In the genomic region with DNA sequence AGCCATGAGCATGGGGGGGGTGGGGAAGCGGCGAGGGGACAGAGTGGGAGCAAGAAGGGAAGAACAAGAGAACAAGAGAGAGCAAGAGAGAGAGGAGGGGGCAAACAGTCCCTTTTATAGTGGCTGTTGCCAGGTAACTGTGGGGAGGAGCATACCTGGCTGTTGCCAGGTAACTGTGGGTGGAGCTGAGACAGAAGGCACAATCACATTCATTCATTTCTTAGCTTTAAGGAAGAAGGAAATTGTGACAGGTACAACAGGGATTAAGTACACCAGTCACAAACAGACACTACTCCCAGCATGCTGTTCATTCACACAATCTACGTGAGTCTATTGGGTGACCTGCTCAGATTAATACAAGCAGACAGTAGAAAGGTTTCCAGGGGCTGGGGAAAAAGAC, we compare ENCODE assay signal across 19 mouse cellular contexts.
DNase-seq lines count a peak whose midpoint lies in the region; ATAC-seq lines count a peak whose summit lies in the region.
"Had no signal": no experiment of that assay in that cellular context is flagged by ENCODE, and none has a peak within 500 bp of the region (broad histone marks: within the 10 kb centered on the region; RNA-seq: fewer than 3 reads in every experiment).

No protein-coding gene starts in this region.

- peak; percentile 11; the same call in 1 of the 2 replicates for ATAC-seq in embryonic facial prominence, embryonic 14.5 days (ENCODE audit: low read depth)
- ATAC-seq in lung, embryonic 16.5 days (ENCODE audit: low read depth): peak; percentile 49; the same call in 1 of the 2 replicates
- peak; percentile 23; the same call in 1 of the 2 replicates for ATAC-seq in stomach, embryonic 16.5 days (ENCODE audit: insufficient read depth, low FRiP score)
- ATAC-seq: CD4-positive, CD25-positive, alpha-beta regulatory T cell, adult 4 months had no signal

- peaks cover 16% of the 10 kb centered on the region for H3K4me1 ChIP-seq in embryonic facial prominence, embryonic 14.5 days (ENCODE audit: control insufficient read depth, insufficient read depth, low read length)
- H3K4me1 ChIP-seq in embryonic facial prominence, embryonic 10.5 days: peaks cover 56% of the 10 kb centered on the region
- H3K4me1 ChIP-seq in lung, embryonic 16.5 days (replicated peaks; ENCODE audit: control insufficient read depth, insufficient read depth, low read length): no peaks in the 10 kb centered on the region
- peaks cover 80% of the 10 kb centered on the region for H3K4me1 ChIP-seq in midbrain, embryonic 10.5 days
- no peaks in the 10 kb centered on the region; the same call in 1 of the 2 replicates for H3K4me1 ChIP-seq in stomach, embryonic 16.5 days (ENCODE audit: control insufficient read depth, insufficient read depth, low read length)

- WGBS in embryonic facial prominence, embryonic 14.5 days: 67% methylated on average over 3 of the region's 3 CpGs
- WGBS in embryonic facial prominence, embryonic 10.5 days: 55% methylated on average over 3 of the region's 3 CpGs
- WGBS in lung, embryonic 16.5 days: 68% methylated on average over 3 of the region's 3 CpGs
- 27% methylated on average over 3 of the region's 3 CpGs for WGBS in midbrain, embryonic 10.5 days
- WGBS in stomach, embryonic 16.5 days: 79% methylated on average over 3 of the region's 3 CpGs

- DNase-seq in embryonic facial prominence, embryonic 14.5 days (ENCODE audit: low spot score): no peak
- no peak for DNase-seq in embryonic facial prominence, embryonic 10.5 days (ENCODE audit: low spot score)
- no peak for DNase-seq in lung, adult 18-20 months
- no peak for DNase-seq in midbrain, embryonic 10.5 days (ENCODE audit: low spot score)
- no peak for DNase-seq in heart, adult 9 months (ENCODE audit: low spot score in 2 of 2)
- DNase-seq in thymus, postnatal 14 days: no peak
- DNase-seq: heart, postnatal 14 days; left cerebral cortex, postnatal 4 days; right cerebral cortex, adult 18-20 months; spleen, adult 18-20 months; thymus, postnatal 36 days had no signal

- no peak overlapping the region for H3K4me2 ChIP-seq in embryonic facial prominence, embryonic 14.5 days (ENCODE audit: low read depth, low read length)
- no peak overlapping the region for H3K4me2 ChIP-seq in lung, embryonic 16.5 days (ENCODE audit: low read depth, low read length)
- H3K4me2 ChIP-seq in stomach, embryonic 16.5 days (ENCODE audit: low read depth, low read length): no peak overlapping the region
- H3K4me2 ChIP-seq: stomach, embryonic 15.5 days had no signal

- H3K9me3 ChIP-seq in embryonic facial prominence, embryonic 14.5 days (ENCODE audit: control insufficient read depth, low read length): no peaks in the 10 kb centered on the region
- H3K9me3 ChIP-seq in embryonic facial prominence, embryonic 10.5 days: no peaks in the 10 kb centered on the region
- H3K9me3 ChIP-seq in lung, embryonic 16.5 days (ENCODE audit: control insufficient read depth, low read length): no peaks in the 10 kb centered on the region
- no peaks in the 10 kb centered on the region for H3K9me3 ChIP-seq in midbrain, embryonic 10.5 days (replicated peaks)
- H3K9me3 ChIP-seq in stomach, embryonic 16.5 days (replicated peaks; ENCODE audit: control insufficient read depth, low read length): no peaks in the 10 kb centered on the region
- H3K9me3 ChIP-seq: heart, embryonic 10.5 days; stomach, embryonic 15.5 days had no signal

- no peak overlapping the region for H3K9ac ChIP-seq in embryonic facial prominence, embryonic 14.5 days (ENCODE audit: low read depth, low read length)
- no peak overlapping the region for H3K9ac ChIP-seq in lung, embryonic 16.5 days (ENCODE audit: low read length)
- H3K9ac ChIP-seq in stomach, embryonic 16.5 days (ENCODE audit: low read length): no peak overlapping the region
- H3K9ac ChIP-seq: stomach, embryonic 15.5 days had no signal

- no peak overlapping the region for H3K27ac ChIP-seq in embryonic facial prominence, embryonic 14.5 days (replicated peaks; ENCODE audit: low read depth, low read length)
- H3K27ac ChIP-seq in embryonic facial prominence, embryonic 10.5 days (replicated peaks): no peak overlapping the region
- H3K27ac ChIP-seq in lung, embryonic 16.5 days (ENCODE audit: low read length): no peak overlapping the region
- H3K27ac ChIP-seq in midbrain, embryonic 10.5 days (replicated peaks): peak overlapping the region; percentile 95
- H3K27ac ChIP-seq in stomach, embryonic 16.5 days (ENCODE audit: low read length): no peak overlapping the region
- H3K27ac ChIP-seq: kidney, postnatal 0 days; stomach, embryonic 15.5 days had no signal

- no peak overlapping the region for H3K4me3 ChIP-seq in embryonic facial prominence, embryonic 14.5 days (ENCODE audit: low read depth, low read length)
- H3K4me3 ChIP-seq in embryonic facial prominence, embryonic 10.5 days: no peak overlapping the region
- no peak overlapping the region for H3K4me3 ChIP-seq in lung, embryonic 16.5 days (ENCODE audit: low read length)
- no peak overlapping the region for H3K4me3 ChIP-seq in midbrain, embryonic 10.5 days
- H3K4me3 ChIP-seq in stomach, embryonic 16.5 days (replicated peaks; ENCODE audit: low read length): no peak overlapping the region
- H3K4me3 ChIP-seq: heart, embryonic 10.5 days; myocyte; stomach, embryonic 15.5 days had no signal

- no peaks in the 10 kb centered on the region for H3K36me3 ChIP-seq in embryonic facial prominence, embryonic 14.5 days (ENCODE audit: control insufficient read depth, insufficient read depth, low read length)
- no peaks in the 10 kb centered on the region for H3K36me3 ChIP-seq in embryonic facial prominence, embryonic 10.5 days (replicated peaks)
- no peaks in the 10 kb centered on the region for H3K36me3 ChIP-seq in lung, embryonic 16.5 days (ENCODE audit: control insufficient read depth, insufficient read depth, low read length)
- H3K36me3 ChIP-seq in midbrain, embryonic 10.5 days: no peaks in the 10 kb centered on the region
- no peaks in the 10 kb centered on the region for H3K36me3 ChIP-seq in stomach, embryonic 16.5 days (ENCODE audit: control insufficient read depth, insufficient read depth, low read length)
- H3K36me3 ChIP-seq: G1E; heart, embryonic 10.5 days; stomach, embryonic 15.5 days had no signal

- no peaks in the 10 kb centered on the region for H3K27me3 ChIP-seq in embryonic facial prominence, embryonic 14.5 days (replicated peaks; ENCODE audit: control insufficient read depth, insufficient read depth, low read length)
- H3K27me3 ChIP-seq in embryonic facial prominence, embryonic 10.5 days (replicated peaks; ENCODE audit: low read depth, poor library complexity, severe bottlenecking): peaks cover 20% of the 10 kb centered on the region; the same call in 1 of the 2 replicates
- no peaks in the 10 kb centered on the region for H3K27me3 ChIP-seq in lung, embryonic 16.5 days (ENCODE audit: control insufficient read depth, insufficient read depth, low read depth, low read length)
- 0 out of 2 replicates have a peak, but pooled peaks cover 4% of the 10 kb centered on the region for H3K27me3 ChIP-seq in midbrain, embryonic 10.5 days (ENCODE audit: low read depth, poor library complexity, severe bottlenecking)
- H3K27me3 ChIP-seq in stomach, embryonic 16.5 days (ENCODE audit: control insufficient read depth, insufficient read depth, low read length): no peaks in the 10 kb centered on the region
- H3K27me3 ChIP-seq: stomach, embryonic 15.5 days had no signal
